Mouse (Mus musculus): ENCODE data around the gene Pcx. TPM values are rescaled to one million over a fixed set of nuclear protein-coding genes. Genes with fewer than 3 reads are reported as not detected.

Pcx gene
- polyA plus RNA-seq, 1 experiment from 2014 or later: 56.3 TPM

DNA sequence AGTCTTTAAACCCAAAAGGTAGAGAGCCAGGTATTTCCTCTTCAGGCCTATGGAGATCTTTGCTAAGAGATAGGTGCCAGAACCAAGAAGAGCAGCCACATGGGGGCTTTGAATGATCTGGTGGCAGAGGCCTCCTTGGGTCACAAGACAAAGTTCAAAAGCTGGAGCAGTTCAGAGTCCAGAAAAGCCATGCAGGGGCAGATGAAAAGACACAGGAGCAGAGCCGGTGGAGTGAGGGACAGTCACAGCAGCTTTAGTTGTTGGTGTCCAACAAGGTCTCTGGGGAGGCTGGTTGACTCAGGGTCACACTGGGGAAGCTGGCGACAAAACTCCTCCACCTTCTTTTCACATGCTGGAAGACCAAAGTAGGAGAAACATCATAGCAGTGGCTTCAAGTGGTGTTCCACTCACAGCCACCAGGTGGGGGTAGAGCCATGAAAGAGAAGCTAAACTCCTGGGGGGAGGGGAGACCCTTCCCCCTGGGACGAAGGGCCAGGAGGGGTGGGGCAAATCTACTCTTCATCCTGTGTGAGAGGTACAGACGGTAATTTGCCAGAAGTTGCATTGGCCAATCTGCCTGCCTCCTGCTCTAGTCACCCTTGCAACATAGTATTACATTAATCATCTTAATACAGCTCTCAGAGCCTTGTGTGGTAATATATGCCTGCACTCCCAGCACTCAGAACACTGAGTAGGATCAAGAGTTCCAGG is 12.9 kb upstream of the Pcx start:
- no peak overlapping the region for H3K9ac ChIP-seq
- H3K4me2 ChIP-seq: no peak overlapping the region; the same call in 1 of the 2 replicates
- peaks cover 24% of the 10 kb centered on the region for H3K4me1 ChIP-seq (replicated peaks)
- H3K9me3 ChIP-seq (replicated peaks): no peaks in the 10 kb centered on the region
- H3K36me3 ChIP-seq (replicated peaks): no peaks in the 10 kb centered on the region
- no peak overlapping the region for H3K4me3 ChIP-seq (replicated peaks)
- H3K27ac ChIP-seq (replicated peaks): 0 out of 2 replicates have a peak overlapping the region, but pooled peaks have one; percentile 14
- peak; percentile 50; the same call in 1 of the 2 replicates for ATAC-seq (ENCODE audit: insufficient read depth)
- no peaks in the 10 kb centered on the region for H3K27me3 ChIP-seq
- 5% methylated on average over 4 of the region's 4 CpGs for WGBS (ENCODE audit: insufficient replicate concordance)

- 57% methylated on average over 16 of the region's 16 CpGs for WGBS (ENCODE audit: insufficient replicate concordance)
- peaks cover 20% of the 10 kb centered on the region for H3K4me1 ChIP-seq (replicated peaks)
- H3K36me3 ChIP-seq (replicated peaks): no peaks in the 10 kb centered on the region
- ATAC-seq (ENCODE audit: insufficient read depth): no peak
- no peak within 1 kb of the TSS for H3K4me3 ChIP-seq (replicated peaks)
- no peak within 1 kb of the TSS; the same call in 1 of the 2 replicates for H3K4me2 ChIP-seq
- H3K27ac ChIP-seq (replicated peaks): 0 out of 2 replicates have a peak within 1 kb of the TSS, but pooled peaks have one; percentile 14
- H3K9me3 ChIP-seq (replicated peaks): no peaks in the 10 kb centered on the region
- no peak within 1 kb of the TSS for H3K9ac ChIP-seq
- H3K27me3 ChIP-seq: no peaks in the 10 kb centered on the region
These were observed 12.0 kb upstream of the Pcx start, which contains the start of gene 2010003K11Rik for GRCm38 (mm10) chr19:4498062-4498933. Gene 2010003K11Rik (minus strand): TSS chr19:4498583.

DNA sequence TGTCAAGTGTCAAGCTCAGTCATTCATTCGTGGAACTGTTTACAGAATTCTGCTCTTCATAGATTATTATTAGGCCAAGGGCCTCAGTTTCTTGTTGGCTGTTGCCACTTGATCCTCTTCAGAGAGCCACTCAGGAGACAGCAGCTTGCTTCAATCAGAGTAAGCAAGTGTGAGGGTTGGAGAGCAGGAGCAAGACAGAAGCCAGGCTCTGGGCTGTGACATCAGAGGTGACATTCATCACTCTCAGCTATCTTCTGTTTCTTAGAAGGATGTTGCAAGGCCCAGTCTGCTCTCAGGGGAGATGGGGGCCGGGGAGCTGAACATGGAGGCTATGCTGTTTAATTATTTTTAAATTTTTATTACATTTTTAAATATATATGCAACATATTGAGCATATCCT is 7.6 kb upstream of the Pcx start:
- Histone ChIP-seq H3K4me3 (replicated peaks) (no peak overlapping the region), H3K27ac (replicated peaks) (no peak overlapping the region), H3K36me3 (replicated peaks) (no peaks in the 10 kb centered on the region), H3K9ac (no peak overlapping the region), H3K4me2 (no peak overlapping the region), H3K9me3 (replicated peaks) (no peaks in the 10 kb centered on the region), H3K4me1 (replicated peaks) (peaks cover 14% of the 10 kb centered on the region), H3K27me3 (no peaks in the 10 kb centered on the region)
- 56% methylated on average over 2 of the region's 2 CpGs for WGBS (ENCODE audit: insufficient replicate concordance)
- ATAC-seq (ENCODE audit: insufficient read depth): no peak

GRCm38 (mm10) chr19:4504830-4505229 is 5.4 kb upstream of the Pcx start:
- no peaks in the 10 kb centered on the region for H3K36me3 ChIP-seq (replicated peaks)
- no peak for ATAC-seq (ENCODE audit: insufficient read depth)
- H3K4me2 ChIP-seq: no peak overlapping the region
- H3K9me3 ChIP-seq (replicated peaks): no peaks in the 10 kb centered on the region
- 67% methylated on average over 1 of the region's 1 CpGs for WGBS (ENCODE audit: insufficient replicate concordance)
- H3K27ac ChIP-seq (replicated peaks): no peak overlapping the region
- H3K9ac ChIP-seq: no peak overlapping the region
- H3K4me1 ChIP-seq (replicated peaks): peaks cover 22% of the 10 kb centered on the region
- H3K4me3 ChIP-seq (replicated peaks): no peak overlapping the region
- H3K27me3 ChIP-seq: no peaks in the 10 kb centered on the region

- peaks cover 38% of the 10 kb centered on the region for H3K4me1 ChIP-seq (replicated peaks)
- no peak overlapping the region for H3K4me3 ChIP-seq (replicated peaks)
- 44% methylated on average over 3 of the region's 3 CpGs for WGBS (ENCODE audit: insufficient replicate concordance)
- H3K27ac ChIP-seq (replicated peaks): no peak overlapping the region
- no peaks in the 10 kb centered on the region for H3K36me3 ChIP-seq (replicated peaks)
- peaks cover 4% of the 10 kb centered on the region; the same call in 1 of the 2 replicates for H3K27me3 ChIP-seq
- no peak overlapping the region for H3K4me2 ChIP-seq
- no peaks in the 10 kb centered on the region for H3K9me3 ChIP-seq (replicated peaks)
- no peak overlapping the region for H3K9ac ChIP-seq
- no peak for ATAC-seq (ENCODE audit: insufficient read depth)
These were observed 2.5 kb upstream of the Pcx start for GRCm38 (mm10) chr19:4507746-4508145.

DNA sequence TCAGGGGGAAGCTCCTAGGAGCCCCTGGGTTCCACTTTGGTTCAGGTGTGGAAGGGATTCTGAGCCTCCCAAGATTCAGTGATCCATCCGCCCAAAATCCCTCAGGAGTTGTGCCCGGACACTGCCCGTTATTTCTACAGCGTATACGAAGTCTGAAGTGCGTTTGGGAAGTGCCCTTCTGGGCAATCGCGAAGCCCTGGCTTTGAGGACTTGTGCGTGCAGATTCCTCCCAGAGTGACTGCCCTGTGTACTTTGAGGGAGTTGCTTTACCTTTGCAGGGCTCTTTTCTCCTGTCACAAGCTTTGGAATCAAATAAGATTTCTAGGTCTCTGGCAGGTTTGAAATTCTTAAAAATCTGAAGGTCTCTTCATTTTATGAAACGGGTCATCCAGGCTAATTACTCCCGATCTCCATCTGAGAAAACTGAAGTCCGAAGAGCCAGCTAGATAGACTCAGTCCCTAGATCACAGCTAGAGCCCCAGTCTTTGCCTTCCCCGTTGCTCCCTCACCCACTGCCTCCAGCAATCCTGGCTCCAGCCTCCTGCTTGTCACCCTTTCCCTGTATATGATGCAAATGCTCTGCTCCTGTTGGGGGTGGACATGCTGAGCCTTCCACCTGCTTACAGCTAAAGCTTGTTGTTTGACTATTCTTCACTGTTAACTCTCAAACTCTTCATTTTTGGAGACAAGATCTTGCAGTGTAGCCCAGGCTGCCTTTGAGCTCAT is 1.0 kb downstream of the Pcx start:
- Histone ChIP-seq H3K36me3 (replicated peaks) (no peaks in the 10 kb centered on the region), H3K4me3 (replicated peaks) (peak overlapping the region; percentile 78), H3K4me1 (replicated peaks) (peaks cover 48% of the 10 kb centered on the region), H3K4me2 (peak overlapping the region; percentile 91), H3K27me3 (peaks cover 15% of the 10 kb centered on the region; the same call in 1 of the 2 replicates), H3K27ac (replicated peaks) (peak overlapping the region; percentile 73; the same call in 1 of the 2 replicates), H3K9me3 (replicated peaks) (no peaks in the 10 kb centered on the region), H3K9ac (peak overlapping the region; percentile 77)
- ATAC-seq (ENCODE audit: insufficient read depth): no peak
- 8% methylated on average over 13 of the region's 13 CpGs for WGBS (ENCODE audit: insufficient replicate concordance)

GRCm38 (mm10) chr19:4513236-4513858 is 3.1 kb downstream of the Pcx start:
- no peaks in the 10 kb centered on the region for H3K9me3 ChIP-seq (replicated peaks)
- peaks cover 15% of the 10 kb centered on the region; the same call in 1 of the 2 replicates for H3K27me3 ChIP-seq
- H3K4me1 ChIP-seq (replicated peaks): peaks cover 47% of the 10 kb centered on the region
- no peak for ATAC-seq (ENCODE audit: insufficient read depth)
- 0 out of 2 replicates have a peak, but pooled peaks cover 4% of the 10 kb centered on the region for H3K36me3 ChIP-seq (replicated peaks)
- no peak overlapping the region for H3K27ac ChIP-seq (replicated peaks)
- 60% methylated on average over 4 of the region's 4 CpGs for WGBS (ENCODE audit: insufficient replicate concordance)
- no peak overlapping the region for H3K4me3 ChIP-seq (replicated peaks)
- H3K9ac ChIP-seq: no peak overlapping the region; the same call in 1 of the 2 replicates
- H3K4me2 ChIP-seq: no peak overlapping the region

DNA sequence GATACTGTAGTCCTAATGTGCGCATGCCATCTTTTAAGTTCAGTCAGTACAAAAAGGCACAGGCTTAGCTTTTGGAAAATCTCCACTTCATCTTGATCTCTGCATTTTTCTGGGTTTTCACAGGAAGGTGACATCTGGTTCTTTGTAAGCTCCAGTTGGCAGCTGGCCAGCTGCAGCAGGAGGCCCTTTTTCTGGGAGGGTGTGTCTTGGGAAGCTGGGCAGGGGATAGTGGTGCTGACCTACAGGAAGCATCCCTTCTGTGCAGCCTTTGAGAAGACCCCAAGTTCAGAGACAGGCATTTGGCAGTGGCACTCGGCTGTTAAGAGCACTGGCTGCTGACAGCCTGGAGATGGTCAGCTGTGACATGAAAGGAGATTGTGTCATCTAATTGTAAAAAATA is 5.5 kb downstream of the Pcx start:
- Histone ChIP-seq H3K27me3 (peaks cover 15% of the 10 kb centered on the region; the same call in 1 of the 2 replicates), H3K4me2 (no peak overlapping the region), H3K9me3 (replicated peaks) (no peaks in the 10 kb centered on the region), H3K4me3 (replicated peaks) (no peak overlapping the region), H3K9ac (no peak overlapping the region), H3K36me3 (replicated peaks) (0 out of 2 replicates have a peak, but pooled peaks cover 4% of the 10 kb centered on the region), H3K4me1 (replicated peaks) (peaks cover 36% of the 10 kb centered on the region), H3K27ac (replicated peaks) (no peak overlapping the region)
- 62% methylated on average over 2 of the region's 2 CpGs for WGBS (ENCODE audit: insufficient replicate concordance)
- no peak for ATAC-seq (ENCODE audit: insufficient read depth)

DNA sequence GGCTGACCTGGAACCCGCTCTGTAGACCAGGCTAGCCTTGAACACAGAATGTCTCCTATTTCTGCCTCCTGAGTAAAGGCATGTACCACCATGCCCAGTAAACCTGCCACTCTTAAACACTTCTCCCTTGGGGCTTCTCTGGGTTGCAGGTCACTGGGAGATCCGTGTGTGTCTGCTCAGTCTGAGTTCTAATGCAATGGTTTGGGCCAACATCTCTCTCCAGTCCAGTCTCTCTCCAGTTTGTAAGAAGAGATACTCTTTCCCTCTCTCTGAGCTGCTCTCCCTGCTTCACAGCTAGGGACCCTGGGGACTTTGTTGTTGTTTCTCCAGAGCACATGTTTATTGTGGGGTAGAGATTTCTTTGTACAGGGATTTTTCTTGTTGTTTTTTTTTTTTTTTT is 6.0 kb downstream of the Pcx start:
- H3K27ac ChIP-seq (replicated peaks): no peak overlapping the region
- peaks cover 33% of the 10 kb centered on the region for H3K4me1 ChIP-seq (replicated peaks)
- H3K4me2 ChIP-seq: no peak overlapping the region
- H3K9ac ChIP-seq: no peak overlapping the region
- H3K36me3 ChIP-seq (replicated peaks): 0 out of 2 replicates have a peak, but pooled peaks cover 4% of the 10 kb centered on the region
- peaks cover 15% of the 10 kb centered on the region; the same call in 1 of the 2 replicates for H3K27me3 ChIP-seq
- ATAC-seq (ENCODE audit: insufficient read depth): no peak
- no peaks in the 10 kb centered on the region for H3K9me3 ChIP-seq (replicated peaks)
- H3K4me3 ChIP-seq (replicated peaks): no peak overlapping the region
- WGBS (ENCODE audit: insufficient replicate concordance): 51% methylated on average over 2 of the region's 2 CpGs

GRCm38 (mm10) chr19:4517483-4517882 is 7.2 kb downstream of the Pcx start:
- ATAC-seq (ENCODE audit: insufficient read depth): no peak
- H3K27ac ChIP-seq (replicated peaks): no peak overlapping the region
- 46% methylated on average over 1 of the region's 1 CpGs for WGBS (ENCODE audit: insufficient replicate concordance)

More at GRCm38 (mm10) chr19:4517483-4517882, 7.2 kb downstream of the Pcx start:
- Histone ChIP-seq H3K9me3 (replicated peaks) (no peaks in the 10 kb centered on the region), H3K9ac (no peak overlapping the region), H3K4me2 (no peak overlapping the region), H3K36me3 (replicated peaks) (0 out of 2 replicates have a peak, but pooled peaks cover 4% of the 10 kb centered on the region), H3K4me3 (replicated peaks) (no peak overlapping the region), H3K27me3 (peaks cover 12% of the 10 kb centered on the region; the same call in 1 of the 2 replicates), H3K4me1 (replicated peaks) (peaks cover 25% of the 10 kb centered on the region)

Data from liver, embryonic 15.5 days (tissue).